Mouse (Mus musculus) liver, embryonic 16.5 days (tissue): ENCODE data around the gene Ifnl2. TPM values are rescaled to one million over a fixed set of nuclear protein-coding genes. Genes with fewer than 3 reads are reported as not detected.

Experiments
- polyA plus RNA-seq: library from polyadenylated mRNA; unstranded; fragments of >200 nt; fragmentation: Nextera tagmentation; extraction: Ambion mirVana; gene quantifications from 2 replicates; pipeline ENCODE4 v1.2.1, GENCODE M21; 2015

The Ifnl2 gene
- polyA plus RNA-seq, 1 experiment from 2014 or later = not detected

Other genes with a start within 250 kb of the Ifnl2 start
- gene Eid2, start 242.6 kb downstream of the Ifnl2 start, polyA plus RNA-seq = 0.15 and 0.29 TPM in 2 replicates
- 1.3 and 1.6 TPM in 2 replicates for gene Eid2b, start 232.7 kb downstream of the Ifnl2 start, polyA plus RNA-seq
- gene Selenov, start 219.3 kb downstream of the Ifnl2 start, polyA plus RNA-seq = not detected in 2 replicates
- not detected in 2 replicates for gene Dll3, start 208.2 kb downstream of the Ifnl2 start, polyA plus RNA-seq
- gene Timm50, start 198.4 kb downstream of the Ifnl2 start, polyA plus RNA-seq = 66.1 and 67.9 TPM in 2 replicates
- gene Supt5, start 171.7 kb downstream of the Ifnl2 start, polyA plus RNA-seq = 31.3 and 34.0 TPM in 2 replicates
- 531 and 598 TPM in 2 replicates for gene Rps16, start 159.8 kb downstream of the Ifnl2 start, polyA plus RNA-seq
- 4.8 and 6.3 TPM in 2 replicates for gene Plekhg2, start 137.9 kb downstream of the Ifnl2 start, polyA plus RNA-seq
- gene Zfp36, start 130.2 kb downstream of the Ifnl2 start, polyA plus RNA-seq = 7.9 and 10.8 TPM in 2 replicates
- gene Med29, start 117.7 kb downstream of the Ifnl2 start, polyA plus RNA-seq = 20.5 and 21.6 TPM in 2 replicates
- gene Paf1, start 117.5 kb downstream of the Ifnl2 start, polyA plus RNA-seq = 24.7 and 25.8 TPM in 2 replicates
- 35.6 and 38.6 TPM in 2 replicates for gene Gmfg, start 73.0 kb downstream of the Ifnl2 start, polyA plus RNA-seq
- 0.12 and 0.15 TPM in 2 replicates for gene Lrfn1, start 58.5 kb downstream of the Ifnl2 start, polyA plus RNA-seq
- not detected in 2 replicates for gene Ifnl3, start 12.4 kb upstream of the Ifnl2 start, polyA plus RNA-seq
- 0.53 and 2.5 TPM in 2 replicates for gene Sycn, start 30.4 kb upstream of the Ifnl2 start, polyA plus RNA-seq
- not detected in 2 replicates for gene Nccrp1, start 36.8 kb upstream of the Ifnl2 start, polyA plus RNA-seq
- 2.5 and 3.5 TPM in 2 replicates for gene Samd4b, start 87.7 kb upstream of the Ifnl2 start, polyA plus RNA-seq
- 16.4 and 17.5 TPM in 2 replicates for gene Pak4, start 87.7 kb upstream of the Ifnl2 start, polyA plus RNA-seq
- gene Acp7, start 120.9 kb upstream of the Ifnl2 start, polyA plus RNA-seq = not detected in 2 replicates
- 0.29 and 0.34 TPM in 2 replicates for gene Fbxo27, start 182.4 kb upstream of the Ifnl2 start, polyA plus RNA-seq
- 1.0 and 1.3 TPM in 2 replicates for gene Fbxo17, start 206.3 kb upstream of the Ifnl2 start, polyA plus RNA-seq
- gene Mrps12, start 231.4 kb upstream of the Ifnl2 start, polyA plus RNA-seq = 73.3 and 73.7 TPM in 2 replicates
- gene Sars2, start 231.5 kb upstream of the Ifnl2 start, polyA plus RNA-seq = 10.5 and 11.2 TPM in 2 replicates
- gene Ccer2, start 245.7 kb upstream of the Ifnl2 start, polyA plus RNA-seq = not detected in 2 replicates